Mouse (Mus musculus) T-helper 1 cell (primary cell): Measurements from ENCODE around the gene Tlnrd1.

Experiments
- in situ Hi-C: fragments of 300-600 bp; cut with MboI, MseI; formaldehyde crosslinking; loops from one replicate; pipeline ENCODE4 v1.15.1; 2025; ENCODE audit warnings: high pct_unique_total_duplicates

The Tlnrd1 gene

GRCm38 (mm10) chr7:83884021-83884658 is at the start of gene Tlnrd1, which contains the start of gene Mesd:
Gene Tlnrd1 (minus strand): TSS chr7:83884305.
Gene Mesd (plus strand): TSS chr7:83884466.
- in situ Hi-C loops: loop anchor here (10.0 to 25.0 kb wide), 2 partner anchors 229 to 803 kb away; partner anchors contain the start of gene Zfand6

GRCm38 (mm10) chr7:83921637-83922036 is 37.5 kb upstream of the Tlnrd1 start:
- in situ Hi-C loops: no loop called here

DNA sequence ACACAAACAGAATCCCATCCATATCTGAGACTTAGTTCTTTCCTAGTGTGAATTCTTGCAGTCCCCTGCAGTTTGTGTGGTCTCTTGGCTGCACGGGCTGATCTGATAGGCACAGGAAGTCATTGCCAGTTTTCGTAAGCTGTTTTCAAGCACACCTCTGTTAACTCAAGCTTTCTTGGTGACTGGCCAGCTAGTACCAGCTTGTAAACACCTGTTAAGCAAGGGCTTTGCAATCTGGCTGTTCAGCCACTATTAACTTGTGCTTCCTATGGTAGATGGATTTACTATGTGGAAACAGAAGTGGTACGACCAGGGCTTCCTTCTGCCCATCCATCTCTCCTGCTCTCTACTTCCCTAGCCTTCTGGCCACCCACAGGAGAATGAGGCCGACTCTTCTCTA is 36.1 kb upstream of the Tlnrd1 start:
- in situ Hi-C loops: no loop called here

- in situ Hi-C loops: loop anchor here (5.0 kb wide), 1 partner anchor 358 kb away; no protein-coding TSS in a partner anchor
These were observed 30.5 kb upstream of the Tlnrd1 start for GRCm38 (mm10) chr7:83914566-83914965.

GRCm38 (mm10) chr7:83913995-83914394 is 29.9 kb upstream of the Tlnrd1 start:
- in situ Hi-C loops: loop anchor here (5.0 kb wide), 1 partner anchor 358 kb away; no protein-coding TSS in a partner anchor

DNA sequence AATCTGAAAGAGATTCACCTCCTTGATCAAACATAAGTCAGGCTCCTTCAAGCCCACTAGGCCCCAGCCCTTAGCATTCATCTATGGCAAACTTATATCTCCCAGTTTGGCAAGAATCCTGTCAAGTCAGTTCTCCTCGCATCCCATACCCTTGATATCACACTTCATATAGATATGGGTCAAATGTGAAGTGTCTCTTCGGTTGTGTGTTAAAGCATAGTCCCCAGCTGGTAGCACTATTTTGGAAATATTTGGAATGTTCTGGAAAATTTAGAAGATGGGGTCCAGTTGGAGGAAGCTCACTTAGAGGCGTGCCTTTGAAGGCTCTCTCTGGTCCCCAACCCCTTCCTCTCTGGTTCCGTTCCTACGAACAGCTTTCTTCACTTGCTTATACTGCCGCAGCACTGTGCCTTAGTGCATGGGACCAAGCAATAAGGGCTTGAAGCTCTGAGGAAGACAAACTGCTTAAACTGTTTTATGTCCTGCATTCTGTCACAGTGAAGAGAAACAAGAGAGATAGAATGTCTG is 29.4 kb upstream of the Tlnrd1 start:
- in situ Hi-C loops: loop anchor here (5.0 kb wide), 1 partner anchor 359 kb away; no protein-coding TSS in a partner anchor

DNA sequence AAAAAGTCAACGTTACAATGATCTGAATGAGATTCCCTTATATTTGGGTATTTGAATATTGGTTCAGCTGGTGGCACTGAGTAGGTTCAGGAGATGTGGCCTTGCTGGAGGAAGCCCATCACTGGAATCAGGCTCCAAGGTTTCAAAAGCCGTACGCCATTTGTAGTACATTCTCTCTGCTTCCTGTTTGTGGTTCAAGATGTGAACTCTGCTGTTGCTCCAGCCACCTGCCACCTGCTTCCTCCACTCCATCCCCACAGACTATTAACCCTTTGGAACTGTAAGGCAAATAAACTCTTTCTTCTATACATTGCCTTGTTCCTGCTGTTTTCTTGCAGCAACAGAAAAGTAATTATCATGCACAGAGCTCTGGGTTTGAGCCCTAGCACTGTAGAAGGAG is 27.8 kb upstream of the Tlnrd1 start:
- in situ Hi-C loops: loop anchor here (5.0 kb wide), 1 partner anchor 360 kb away; no protein-coding TSS in a partner anchor

DNA sequence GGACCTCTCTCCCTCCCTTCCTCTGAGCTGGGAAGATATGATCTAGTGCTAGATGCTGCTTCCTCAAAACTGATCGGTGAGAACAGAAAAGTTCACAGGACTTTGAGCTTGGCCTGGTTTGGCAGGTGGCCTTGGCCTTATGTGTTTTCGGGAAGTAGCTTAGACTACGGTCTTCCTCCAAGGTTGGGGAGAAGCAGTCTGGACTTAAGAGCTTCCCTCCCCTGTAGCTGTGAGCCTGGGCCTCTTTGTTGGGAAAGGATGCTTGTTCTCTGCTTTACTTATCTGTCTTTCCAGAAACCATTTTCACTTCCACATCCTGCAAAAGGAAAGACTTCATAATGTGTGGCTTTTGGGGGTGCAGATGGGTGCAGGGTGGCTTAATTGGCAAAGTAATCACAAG is 20.7 kb upstream of the Tlnrd1 start:
- in situ Hi-C loops: no loop called here

- in situ Hi-C loops: no loop called here
These were observed 18.4 kb upstream of the Tlnrd1 start for GRCm38 (mm10) chr7:83902296-83903145.

DNA sequence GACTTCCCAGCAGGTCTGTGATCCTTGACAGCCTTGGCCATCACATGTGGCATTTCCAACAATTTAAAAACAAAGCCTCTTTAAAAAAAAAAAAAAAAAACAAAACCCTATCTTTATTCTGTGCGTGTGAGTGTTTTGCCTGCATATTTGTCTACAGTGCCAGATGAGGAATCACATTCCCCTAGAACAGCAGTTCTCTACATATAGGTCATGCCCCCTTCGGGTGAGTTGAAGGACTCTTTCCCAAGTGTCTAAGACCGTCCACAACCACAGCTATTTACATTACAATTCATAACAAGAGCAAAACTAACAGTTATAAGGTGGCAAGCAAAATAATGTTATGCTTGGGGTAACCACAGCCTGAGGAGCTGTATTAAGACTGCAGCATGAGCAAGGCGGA is 17.3 kb upstream of the Tlnrd1 start:
- in situ Hi-C loops: no loop called here

DNA sequence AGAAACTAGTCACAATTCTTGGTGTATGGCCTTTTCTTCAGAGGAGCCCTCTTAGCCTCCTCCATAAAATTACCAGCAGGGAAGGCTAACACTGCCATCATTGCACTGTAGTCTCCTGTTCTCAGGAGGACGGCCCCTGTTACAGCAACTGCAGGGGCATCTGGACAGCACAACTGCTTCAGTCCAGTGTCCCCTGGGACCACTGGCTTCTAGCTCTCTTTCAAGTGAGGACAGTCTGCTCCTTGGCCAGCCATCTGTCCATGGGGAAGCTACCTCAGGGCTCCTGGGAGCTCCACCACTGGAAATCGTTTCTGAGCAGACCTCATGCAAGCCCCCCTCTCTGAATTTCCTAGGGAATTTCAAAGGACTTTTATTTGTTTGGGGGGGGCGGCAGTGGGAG is 16.4 kb upstream of the Tlnrd1 start:
- in situ Hi-C loops: no loop called here

- in situ Hi-C loops: loop anchor here (25.0 kb wide), 1 partner anchor 789 kb away; the partner anchor contains the start of gene Zfand6
These were observed 14.2 kb upstream of the Tlnrd1 start for GRCm38 (mm10) chr7:83898267-83898666.

DNA sequence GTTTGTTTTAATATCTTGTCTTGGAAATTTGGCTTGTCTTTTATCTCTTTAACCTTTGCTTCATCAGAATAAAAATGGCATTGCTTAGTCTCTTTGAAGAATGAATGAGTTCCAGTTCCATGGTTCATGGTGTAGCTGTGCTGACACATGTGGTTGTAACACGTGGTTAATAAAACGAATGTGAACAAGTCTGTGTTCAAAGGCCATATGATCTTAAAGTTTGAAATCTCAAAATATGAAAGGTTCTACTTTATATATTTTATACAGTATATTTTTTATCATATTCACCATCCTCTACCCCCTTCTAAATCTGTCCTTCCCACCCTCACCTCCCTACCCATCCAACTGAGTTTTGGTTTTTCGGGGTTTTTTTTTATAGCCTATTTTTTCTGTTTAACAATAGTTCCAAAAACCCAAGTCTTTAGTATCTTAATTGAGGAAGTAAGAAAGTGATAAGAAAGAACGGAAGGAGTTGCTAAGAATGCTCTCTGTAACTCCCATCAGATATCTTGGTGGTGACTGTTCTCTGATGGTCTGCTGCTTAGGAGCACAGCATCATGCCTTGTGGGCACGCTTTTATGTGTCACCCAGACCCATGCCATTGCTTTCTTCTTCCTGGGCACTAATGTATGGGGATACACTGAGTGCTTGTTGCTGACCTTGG is 12.1 kb upstream of the Tlnrd1 start:
- in situ Hi-C loops: loop anchor here (25.0 kb wide), 1 partner anchor 791 kb away; the partner anchor contains the start of gene Zfand6

GRCm38 (mm10) chr7:83894348-83894747 is 10.2 kb upstream of the Tlnrd1 start:
- in situ Hi-C loops: loop anchor here (25.0 kb wide), 1 partner anchor 793 kb away; the partner anchor contains the start of gene Zfand6

DNA sequence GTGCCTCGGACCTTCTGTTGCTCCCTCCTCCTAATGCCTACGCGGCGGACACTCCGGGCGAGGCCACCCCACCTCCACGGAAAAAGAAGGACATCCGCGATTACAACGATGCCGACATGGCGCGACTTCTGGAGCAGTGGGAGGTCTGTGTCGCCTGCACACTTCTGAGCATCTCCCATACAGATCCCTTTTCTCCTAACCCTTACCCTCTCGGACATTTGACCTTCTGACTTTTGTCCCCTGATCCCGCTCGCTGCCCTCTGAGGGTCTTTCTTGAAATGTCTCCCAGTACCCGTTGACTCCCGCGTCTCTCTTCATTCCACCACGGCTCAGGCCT is 8.2 kb upstream of the Tlnrd1 start:
- in situ Hi-C loops: loop anchor here (25.0 kb wide), 1 partner anchor 795 kb away; the partner anchor contains the start of gene Zfand6

DNA sequence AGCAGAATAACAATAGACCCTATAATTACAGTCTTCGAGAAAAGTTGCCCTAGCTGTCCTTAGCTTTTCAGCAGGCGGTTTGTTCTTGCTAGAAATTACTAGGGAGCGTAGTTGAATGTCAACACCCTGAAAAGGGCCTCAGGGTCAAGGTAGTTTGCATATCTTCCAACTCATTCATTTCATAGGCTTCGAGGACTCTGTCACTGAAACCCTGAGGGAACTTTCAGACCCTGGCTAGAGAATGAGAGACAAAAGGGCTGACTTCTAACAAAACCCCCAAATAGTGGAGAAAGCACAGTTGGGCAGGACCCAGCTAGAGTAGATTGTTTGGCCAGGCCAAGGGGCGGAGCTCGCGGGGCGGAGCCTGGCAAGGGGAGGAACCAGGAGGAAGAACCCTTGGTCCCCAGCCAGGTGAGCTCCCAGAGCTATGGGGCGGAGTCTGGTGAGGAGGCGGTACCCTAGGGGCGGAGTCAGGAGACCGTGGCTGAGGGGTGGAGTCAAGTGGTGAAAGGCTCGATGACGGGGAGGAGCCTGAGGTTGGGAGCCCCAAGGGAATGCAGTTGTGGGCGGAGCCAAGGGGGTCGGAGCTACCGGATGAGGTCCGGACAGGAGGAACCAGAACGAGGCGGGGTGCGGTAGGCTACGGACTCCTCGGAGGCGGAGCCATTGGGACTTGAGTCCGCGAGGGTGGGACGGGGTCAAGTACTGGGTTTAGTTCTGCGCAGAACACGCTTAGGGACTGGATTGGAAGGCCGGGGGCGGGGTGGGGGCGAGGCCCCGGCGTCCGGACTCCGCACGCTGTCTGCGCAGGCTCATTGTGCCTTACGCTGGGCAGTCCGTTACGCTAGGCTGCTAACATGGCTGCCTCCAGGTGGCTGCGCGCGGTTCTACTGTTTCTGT is 7.6 kb upstream of the Tlnrd1 start:
- in situ Hi-C loops: loop anchor here (25.0 kb wide), 1 partner anchor 796 kb away; the partner anchor contains the start of gene Zfand6

DNA sequence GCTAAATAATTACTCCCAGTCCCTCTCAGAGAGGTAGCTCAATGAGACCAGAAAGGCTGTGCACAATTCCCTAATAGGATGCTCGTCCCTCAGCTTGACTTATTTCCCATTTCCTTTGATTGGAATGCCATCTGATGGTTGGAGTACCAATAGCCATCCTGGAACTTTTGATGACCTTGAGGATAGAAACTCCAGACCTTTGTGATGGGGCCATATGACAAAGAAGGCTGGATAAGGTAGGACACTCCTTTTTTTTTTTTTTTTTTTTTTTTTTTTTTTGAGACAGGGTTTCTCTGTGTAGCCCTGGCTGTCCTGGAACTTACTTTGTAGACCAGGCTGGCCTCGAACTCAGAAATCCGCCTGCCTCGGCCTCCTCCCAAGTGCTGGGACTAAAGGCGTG is 5.8 kb upstream of the Tlnrd1 start:
- in situ Hi-C loops: loop anchor here (10.0 to 25.0 kb wide), 2 partner anchors 235 to 797 kb away; partner anchors contain the start of gene Zfand6

- in situ Hi-C loops: loop anchor here (10.0 to 25.0 kb wide), 2 partner anchors 235 to 798 kb away; partner anchors contain the start of gene Zfand6
These were observed 5.3 kb upstream of the Tlnrd1 start for GRCm38 (mm10) chr7:83889383-83889782.

- in situ Hi-C loops: loop anchor here (10.0 to 25.0 kb wide), 2 partner anchors 232 to 801 kb away; partner anchors contain the start of gene Zfand6
These were observed 2.4 kb upstream of the Tlnrd1 start for GRCm38 (mm10) chr7:83886366-83887129.
